Mouse (Mus musculus) lung, embryonic 14.5 days (tissue): ENCODE data around the gene Mapk8ip1. TPM values are rescaled to one million over a fixed set of nuclear protein-coding genes. Genes with fewer than 3 reads are reported as not detected.

Source experiments
- ATAC-seq: fragments of 200-750 bp; cut with Nextera tagmentation; 2 replicates; pipeline ENCODE4 v1.8.0; 2017; ENCODE audit warnings: mild to moderate bottlenecking, moderate TSS enrichment, moderate library complexity; ENCODE audit not compliant: insufficient read depth
- DNase-seq: peaks from one replicate; pipeline ENCODE4 v3.0.0-alpha.2; 2015
- H3K27ac ChIP-seq: fragments of 300-500 bp; sonication (generic); 2 replicates; pipeline ENCODE4 v1.5.1; 2014; ENCODE audit warnings: low read depth, mild to moderate bottlenecking, moderate library complexity
- H3K27me3 ChIP-seq: fragments of 300-500 bp; sonication (generic); 2 replicates; pipeline ENCODE4 v1.6.1; 2014; ENCODE audit warnings: low read length, control low read depth; ENCODE audit not compliant: insufficient read depth
- H3K36me3 ChIP-seq: fragments of 300-500 bp; sonication (generic); 2 replicates; pipeline ENCODE4 v1.6.1; 2014; ENCODE audit warnings: control low read depth; ENCODE audit not compliant: insufficient read depth
- H3K4me1 ChIP-seq: fragments of 300-500 bp; sonication (generic); 2 replicates; pipeline ENCODE4 v1.6.1; 2014; ENCODE audit warnings: antibody characterized with exemption, control low read depth; ENCODE audit not compliant: insufficient read depth
- H3K4me2 ChIP-seq: fragments of 300-500 bp; sonication (generic); 2 replicates; pipeline ENCODE4 v1.6.1; 2014; ENCODE audit warnings: mild to moderate bottlenecking
- H3K4me3 ChIP-seq: fragments of 300-500 bp; sonication (generic); 2 replicates; pipeline ENCODE4 v1.5.1; 2014; ENCODE audit warnings: low read depth, low read length
- H3K9ac ChIP-seq: fragments of 300-500 bp; sonication (generic); 2 replicates; pipeline ENCODE4 v1.6.1; 2014
- H3K9me3 ChIP-seq: fragments of 300-500 bp; sonication (generic); 2 replicates; pipeline ENCODE4 v1.6.1; 2016; ENCODE audit warnings: low read depth, low read length, control low read depth
- CTCF ChIP-seq: IDR thresholded peaks from 2 replicates; pipeline ENCODE4 v1.5.1; 2016; ENCODE audit warnings: antibody characterized with exemption, low read depth
- WGBS: fragments of 180-500 bp; shearing (Covaris S2); extraction: QIAGEN DNeasy Blood & Tissue Kit; methylation state at CpG from one replicate; pipeline ENCODE4 v1.1.7; 2014; 5-methylcytosine and 5-hydroxymethylcytosine counted together
- polyA plus RNA-seq: library from polyadenylated mRNA; unstranded; fragments of >200 nt; fragmentation: Nextera tagmentation; extraction: Ambion mirVana; gene quantifications from 2 replicates; pipeline ENCODE4 v1.2.1, GENCODE M21; 2014

Mapk8ip1 gene
- polyA plus RNA-seq, 1 experiment from 2014 or later: 6.2 TPM

GRCm38 (mm10) chr2:92384101-92384500 is 17.0 kb downstream of the Mapk8ip1 start:
- DNase-seq (no peak), ATAC-seq (no peak)
- Histone ChIP-seq H3K4me1 (0 out of 2 replicates have a peak, but pooled peaks cover 6% of the 10 kb centered on the region), H3K27me3 (no peaks in the 10 kb centered on the region), H3K9ac (no peak overlapping the region), H3K27ac (no peak overlapping the region), H3K4me2 (no peak overlapping the region), H3K9me3 (no peaks in the 10 kb centered on the region), H3K36me3 (peaks cover 73% of the 10 kb centered on the region), H3K4me3 (no peak overlapping the region)
- 70% methylated on average over 4 of the region's 4 CpGs for WGBS
- TF ChIP-seq CTCF: no peak

- no peaks in the 10 kb centered on the region for H3K27me3 ChIP-seq
- 87% methylated on average over 4 of the region's 4 CpGs for WGBS
- no peak overlapping the region for H3K9ac ChIP-seq
- no peak for TF ChIP-seq CTCF
- ATAC-seq (no peak), DNase-seq (no peak)
- no peaks in the 10 kb centered on the region for H3K9me3 ChIP-seq
- no peak overlapping the region for H3K27ac ChIP-seq
- no peaks in the 10 kb centered on the region for H3K4me1 ChIP-seq
- H3K36me3 ChIP-seq: peaks cover 84% of the 10 kb centered on the region
- H3K4me3 ChIP-seq: no peak overlapping the region
- H3K4me2 ChIP-seq: no peak overlapping the region
These were observed 18.3 kb downstream of the Mapk8ip1 start for GRCm38 (mm10) chr2:92382759-92383158.

DNA sequence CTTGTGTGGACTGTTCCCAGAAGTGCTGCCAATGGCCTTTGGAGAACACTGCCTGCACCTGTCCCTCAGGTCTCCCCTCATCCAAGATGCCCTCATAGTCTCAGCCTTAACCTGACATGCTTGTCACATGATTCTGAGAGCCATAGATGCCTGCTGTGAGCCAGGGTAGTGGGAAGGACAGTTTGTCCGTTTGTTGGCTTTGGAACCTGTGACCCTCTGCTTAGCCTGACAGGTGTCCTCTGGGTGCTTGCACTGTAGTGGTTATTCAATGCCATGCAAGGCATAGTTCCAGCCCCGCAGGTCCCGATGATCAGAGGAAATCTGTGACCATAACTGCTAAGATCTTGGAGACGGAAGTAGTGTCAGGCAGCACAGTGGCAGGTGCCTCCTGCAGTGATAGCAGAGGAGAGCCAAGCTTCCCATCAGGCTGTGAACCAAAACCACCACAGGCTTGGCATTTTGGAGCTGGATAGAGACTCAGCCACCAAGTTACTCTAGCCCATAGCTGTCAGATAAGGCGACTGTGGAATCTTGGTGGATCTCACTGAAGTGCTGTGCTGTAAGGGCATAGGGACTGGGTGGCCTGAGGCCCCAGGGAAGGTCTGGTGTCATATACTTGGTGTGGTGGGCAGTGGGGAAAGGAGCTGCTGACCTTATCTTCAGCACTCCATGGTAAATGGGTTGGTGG is 19.0 kb downstream of the Mapk8ip1 start, which contains the start of gene 1700029I15Rik:
1700029I15Rik (plus strand) TSS at position 638 of the 688 bp plus-strand sequence.
- no peak for ATAC-seq
- H3K9ac ChIP-seq: no peak within 1 kb of the TSS
- peaks cover 90% of the 10 kb centered on the region for H3K36me3 ChIP-seq
- no peak within 1 kb of the TSS for H3K4me3 ChIP-seq
- no peaks in the 10 kb centered on the region for H3K4me1 ChIP-seq
- H3K27me3 ChIP-seq: no peaks in the 10 kb centered on the region
- 81% methylated on average over 5 of the region's 5 CpGs for WGBS
- no peak for DNase-seq
- TF ChIP-seq CTCF: no peak
- no peak within 1 kb of the TSS for H3K4me2 ChIP-seq
- H3K9me3 ChIP-seq: no peaks in the 10 kb centered on the region
- H3K27ac ChIP-seq: no peak within 1 kb of the TSS

DNA sequence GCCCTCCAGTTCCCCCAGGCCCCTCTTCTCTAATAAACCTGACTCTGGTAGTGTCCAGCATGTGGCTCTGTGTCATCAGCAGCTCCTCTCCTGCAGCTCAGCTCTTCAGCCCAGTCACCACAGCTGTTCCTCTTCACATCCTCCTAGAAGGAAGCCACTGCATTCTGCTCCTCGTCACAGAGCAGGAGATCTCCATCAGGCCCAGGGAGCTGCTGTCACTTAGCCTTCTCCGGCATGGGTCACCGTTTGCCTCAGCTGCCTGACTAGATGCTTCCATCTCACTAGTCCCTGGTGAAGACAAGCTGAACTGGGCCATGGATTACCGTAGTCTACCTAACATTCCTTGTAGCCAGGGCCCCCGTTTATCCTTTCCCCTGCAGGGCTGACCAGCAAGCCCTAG is 19.9 kb downstream of the Mapk8ip1 start:
- Histone ChIP-seq H3K9ac (no peak overlapping the region), H3K4me3 (no peak overlapping the region), H3K4me1 (no peaks in the 10 kb centered on the region), H3K4me2 (no peak overlapping the region), H3K36me3 (peaks cover 81% of the 10 kb centered on the region), H3K27ac (no peak overlapping the region), H3K27me3 (no peaks in the 10 kb centered on the region), H3K9me3 (no peaks in the 10 kb centered on the region)
- DNase-seq (no peak), ATAC-seq (no peak)
- TF ChIP-seq CTCF: no peak
- WGBS: 67% methylated on average over 5 of the region's 5 CpGs

DNA sequence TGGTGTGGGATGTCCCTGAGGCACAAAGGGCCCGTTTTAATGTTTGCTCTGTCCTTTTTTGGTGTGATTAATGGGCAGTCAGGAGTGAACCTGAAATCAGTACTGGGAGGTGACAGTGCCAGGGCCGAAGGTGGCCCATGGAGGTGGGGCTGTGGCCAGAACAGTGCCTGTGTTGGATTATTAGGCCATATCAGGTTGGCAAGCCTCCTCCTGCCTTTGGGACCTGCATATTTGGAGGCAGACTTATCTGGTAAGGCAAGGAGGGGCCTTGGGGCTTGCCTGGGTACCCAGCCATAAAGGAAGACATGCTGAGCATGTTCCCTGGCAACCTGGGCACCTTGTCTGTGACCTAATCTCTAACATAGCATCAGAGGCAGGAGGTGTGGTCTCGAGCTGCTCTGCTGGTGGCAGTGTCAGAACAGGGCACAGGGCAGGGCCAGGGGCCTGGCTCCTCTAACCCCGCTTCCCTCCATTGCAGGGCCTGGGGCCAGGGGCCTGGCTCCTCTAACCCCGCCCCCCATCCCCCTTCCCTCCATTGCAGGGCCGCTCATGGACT is 20.5 kb downstream of the Mapk8ip1 start:
- H3K27me3 ChIP-seq: no peaks in the 10 kb centered on the region
- H3K4me3 ChIP-seq: no peak overlapping the region
- H3K4me2 ChIP-seq: no peak overlapping the region
- DNase-seq: no peak
- no peak overlapping the region for H3K9ac ChIP-seq
- H3K9me3 ChIP-seq: no peaks in the 10 kb centered on the region
- peaks cover 75% of the 10 kb centered on the region for H3K36me3 ChIP-seq
- WGBS: 67% methylated on average over 6 of the region's 6 CpGs
- H3K27ac ChIP-seq: no peak overlapping the region
- TF ChIP-seq CTCF: no peak
- 0 out of 2 replicates have a peak, but pooled peaks cover 4% of the 10 kb centered on the region for H3K4me1 ChIP-seq
- no peak for ATAC-seq

DNA sequence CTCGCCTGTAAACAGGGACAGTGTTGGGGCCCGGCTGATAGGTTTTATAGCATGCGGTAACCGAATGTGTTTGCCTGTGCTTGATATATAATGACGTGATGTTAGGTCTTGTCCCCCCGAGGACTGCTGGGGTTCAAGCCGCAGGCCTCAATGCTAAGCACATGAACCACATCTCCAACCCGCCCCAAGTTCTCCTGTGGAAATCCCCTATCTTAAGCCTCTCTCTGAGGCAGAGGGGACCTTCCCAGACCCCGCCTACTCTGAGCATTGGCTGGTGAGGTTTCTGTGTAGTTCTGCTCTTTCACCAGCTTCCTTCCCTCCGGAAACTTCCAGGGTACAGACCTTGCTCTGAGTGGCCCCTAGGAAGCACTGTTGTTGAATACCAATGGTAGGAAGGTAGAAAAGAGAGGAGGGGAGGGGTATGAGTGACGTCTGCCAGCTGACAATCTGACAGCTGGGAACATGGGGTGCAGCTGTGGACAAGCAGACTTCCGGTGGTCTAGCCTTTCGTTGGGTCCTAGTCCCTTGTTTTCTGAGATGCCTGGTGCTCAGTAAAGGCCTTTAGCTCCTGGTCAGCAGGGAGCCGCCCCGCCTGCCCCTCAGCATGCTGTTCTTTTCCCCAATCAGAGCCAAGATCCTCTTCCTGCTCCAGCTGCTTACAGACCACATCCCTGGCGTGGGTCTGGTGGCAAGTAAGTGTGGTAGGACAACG is 21.1 kb downstream of the Mapk8ip1 start:
- no peak for ATAC-seq
- Histone ChIP-seq H3K27me3 (no peaks in the 10 kb centered on the region), H3K4me2 (no peak overlapping the region), H3K9ac (no peak overlapping the region), H3K9me3 (no peaks in the 10 kb centered on the region), H3K4me3 (no peak overlapping the region), H3K36me3 (peaks cover 69% of the 10 kb centered on the region), H3K27ac (no peak overlapping the region), H3K4me1 (0 out of 2 replicates have a peak, but pooled peaks cover 4% of the 10 kb centered on the region)
- 75% methylated on average over 17 of the region's 17 CpGs for WGBS
- no peak for DNase-seq
- TF ChIP-seq CTCF: no peak

DNA sequence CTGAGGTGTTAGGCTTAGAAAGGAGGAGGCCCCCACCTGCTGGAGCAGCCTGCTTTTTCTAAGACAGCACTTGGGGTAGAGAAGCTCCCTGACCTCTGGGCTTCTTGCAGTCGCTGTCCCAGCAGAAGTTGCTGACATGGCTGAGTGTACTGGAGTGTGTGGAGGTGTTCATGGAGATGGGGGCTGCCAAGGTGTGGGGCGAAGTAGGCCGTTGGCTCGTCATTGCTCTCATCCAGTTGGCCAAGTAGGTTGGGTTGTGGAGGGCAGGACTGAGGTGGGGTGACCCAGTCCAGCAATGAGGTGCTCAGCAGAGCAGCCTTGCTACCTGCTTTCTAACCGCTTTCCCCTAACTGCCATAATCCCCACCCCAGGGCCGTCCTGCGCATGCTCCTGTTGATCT is 23.7 kb downstream of the Mapk8ip1 start:
- no peak overlapping the region for H3K4me3 ChIP-seq
- no peak overlapping the region for H3K27ac ChIP-seq
- no peak overlapping the region for H3K4me2 ChIP-seq
- ATAC-seq: no peak
- no peak for TF ChIP-seq CTCF
- peaks cover 8% of the 10 kb centered on the region; the same call in 1 of the 2 replicates for H3K4me1 ChIP-seq
- H3K9me3 ChIP-seq: no peaks in the 10 kb centered on the region
- WGBS: 93% methylated on average over 7 of the region's 7 CpGs
- H3K27me3 ChIP-seq: no peaks in the 10 kb centered on the region
- no peak overlapping the region for H3K9ac ChIP-seq
- DNase-seq: no peak
- H3K36me3 ChIP-seq: peaks cover 45% of the 10 kb centered on the region
